24 mouse cellular contexts compared by ENCODE assay signal in the genomic region with DNA sequence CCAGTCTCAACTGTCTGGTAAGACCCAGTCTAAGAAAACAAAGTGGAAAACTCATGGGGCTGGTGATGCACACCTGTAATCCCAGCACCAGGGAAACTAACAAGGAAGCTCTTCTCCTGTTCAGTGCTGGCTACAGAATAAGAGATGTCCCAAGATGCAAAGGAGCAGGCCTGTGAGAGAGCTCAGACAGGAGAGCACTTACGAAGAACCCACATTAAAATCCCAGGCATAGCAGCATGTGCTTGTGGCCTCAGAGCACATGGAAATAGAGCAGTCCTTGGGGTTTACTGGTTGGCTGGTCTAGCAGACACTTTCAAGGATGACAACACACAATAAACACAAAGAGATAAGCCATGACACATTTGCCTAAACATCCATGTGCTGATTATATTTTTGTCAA. TPM values are rescaled to one million over a fixed set of nuclear protein-coding genes. Genes with fewer than 3 reads are reported as not detected.
DNase-seq lines count a peak whose midpoint lies in the region; ATAC-seq and TF ChIP-seq lines count a peak whose summit lies in the region.
"Had no signal": no experiment of that assay in that cellular context is flagged by ENCODE, and none has a peak within 500 bp of the region (broad histone marks: within the 10 kb centered on the region; RNA-seq: fewer than 3 reads in every experiment).

No protein-coding gene starts in this region.

- H3K79me2 ChIP-seq in MEL (ENCODE audit: control insufficient read depth, insufficient read depth, low read length, poor library complexity) = 0 out of 2 replicates have a peak, but pooled peaks cover 2% of the 10 kb centered on the region

- H3K4me1 ChIP-seq in midbrain, embryonic 11.5 days (ENCODE audit: control insufficient read depth, insufficient read depth, low read length) = no peaks in the 10 kb centered on the region
- H3K4me1 ChIP-seq in midbrain, embryonic 16.5 days (ENCODE audit: control insufficient read depth, insufficient read depth, low read length) = no peaks in the 10 kb centered on the region; the same call in 1 of the 2 replicates
- peaks cover 6 to 10% of the 10 kb centered on the region in 2 experiments; a peak in 3 of 4 replicates for H3K4me1 ChIP-seq in MEL (ENCODE audit: control insufficient read depth in 1 of 2, insufficient read depth in 2 of 2, low read length in 2 of 2)
- no peaks in the 10 kb centered on the region for H3K4me1 ChIP-seq in hindbrain, embryonic 12.5 days
- H3K4me1 ChIP-seq: embryonic facial prominence, embryonic 13.5 days; forebrain, embryonic 12.5 days had no signal

- DNase-seq in heart, adult 11 months = peak; percentile 83
- no peak for DNase-seq in heart, postnatal 36 days
- peak; percentile 45 for DNase-seq in midbrain, embryonic 11.5 days (ENCODE audit: low spot score, missing footprints)
- no peak for DNase-seq in MEL (ENCODE audit: low read depth, low spot score)
- DNase-seq: adrenal gland, adult 2 months; adrenal gland, postnatal 10 days; adrenal gland, postnatal 25 days; cerebellum, adult 11 months; cerebellum, adult 18-20 months; cerebellum, adult 8-10 months; cerebellum, adult 9-11 months; cerebellum, postnatal 14 days; cerebellum, postnatal 36 days; embryo, embryonic 11 days had no signal

- H3K9ac ChIP-seq in midbrain, embryonic 11.5 days (ENCODE audit: low read length) = no peak overlapping the region
- no peak overlapping the region for H3K9ac ChIP-seq in midbrain, embryonic 16.5 days (ENCODE audit: low read depth, low read length)
- H3K9ac ChIP-seq in MEL (ENCODE audit: control insufficient read depth, low read depth, low read length, poor library complexity, severe bottlenecking) = no peak overlapping the region
- H3K9ac ChIP-seq in hindbrain, embryonic 12.5 days = no peak overlapping the region
- H3K9ac ChIP-seq: embryonic facial prominence, embryonic 13.5 days; embryonic facial prominence, embryonic 15.5 days; forebrain, embryonic 12.5 days had no signal

- no peak for TF ChIP-seq EP300 in MEL (IDR thresholded peaks at IDR 0.05; ENCODE audit: low read depth in 1 of 2, low read length in 2 of 2)

- no peak for ATAC-seq in midbrain, embryonic 11.5 days (ENCODE audit: low FRiP score)
- ATAC-seq in midbrain, embryonic 16.5 days = no peak
- ATAC-seq in hindbrain, embryonic 12.5 days (ENCODE audit: low FRiP score) = no peak
- ATAC-seq: forebrain, embryonic 14.5 days; forebrain, embryonic 16.5 days had no signal

- 87% methylated on average over 1 of the region's 1 CpGs for WGBS in midbrain, embryonic 11.5 days
- 86% methylated on average over 1 of the region's 1 CpGs for WGBS in midbrain, embryonic 16.5 days
- WGBS in hindbrain, embryonic 12.5 days = 88% methylated on average over 1 of the region's 1 CpGs

- H3K36me3 ChIP-seq in midbrain, embryonic 11.5 days (ENCODE audit: control insufficient read depth, insufficient read depth, low read length) = no peaks in the 10 kb centered on the region
- H3K36me3 ChIP-seq in midbrain, embryonic 16.5 days (ENCODE audit: control insufficient read depth, insufficient read depth, low read length) = no peaks in the 10 kb centered on the region
- H3K36me3 ChIP-seq in MEL (ENCODE audit: control insufficient read depth in 1 of 2, insufficient read depth in 2 of 2, low read length in 2 of 2) = peaks cover 0 to 9% of the 10 kb centered on the region in 2 experiments; a peak in 3 of 4 replicates
- H3K36me3 ChIP-seq in hindbrain, embryonic 12.5 days = no peaks in the 10 kb centered on the region
- H3K36me3 ChIP-seq: embryonic facial prominence, embryonic 13.5 days; embryonic facial prominence, embryonic 15.5 days; forebrain, embryonic 10.5 days; forebrain, embryonic 12.5 days; G1E had no signal

- no peak overlapping the region for H3K4me3 ChIP-seq in midbrain, embryonic 11.5 days (ENCODE audit: low read depth, low read length)
- no peak overlapping the region for H3K4me3 ChIP-seq in midbrain, embryonic 16.5 days (ENCODE audit: low read depth, low read length)
- H3K4me3 ChIP-seq in MEL (ENCODE audit: control insufficient read depth in 1 of 2, insufficient read depth in 1 of 2, low read depth in 2 of 2, low read length in 2 of 2) = no peak overlapping the region
- no peak overlapping the region for H3K4me3 ChIP-seq in hindbrain, embryonic 12.5 days
- H3K4me3 ChIP-seq: embryonic facial prominence, embryonic 13.5 days; embryonic facial prominence, embryonic 15.5 days; erythroblast, embryonic 14.5 days; forebrain, embryonic 10.5 days; forebrain, embryonic 12.5 days had no signal

- intact Hi-C loops in heart, postnatal 36 days (cut with DNase I) = no loop called here

- H3K27me3 ChIP-seq in midbrain, embryonic 11.5 days (ENCODE audit: control insufficient read depth, insufficient read depth, low read length) = no peaks in the 10 kb centered on the region
- no peaks in the 10 kb centered on the region for H3K27me3 ChIP-seq in midbrain, embryonic 16.5 days (ENCODE audit: control insufficient read depth, insufficient read depth, low read depth, low read length)
- H3K27me3 ChIP-seq in MEL (ENCODE audit: control insufficient read depth in 1 of 2, insufficient read depth in 2 of 2, low read length in 2 of 2) = no peaks in the 10 kb centered on the region
- no peaks in the 10 kb centered on the region for H3K27me3 ChIP-seq in hindbrain, embryonic 12.5 days
- H3K27me3 ChIP-seq: embryonic facial prominence, embryonic 13.5 days; embryonic facial prominence, embryonic 15.5 days; forebrain, embryonic 12.5 days had no signal

- H3K4me2 ChIP-seq in midbrain, embryonic 11.5 days = no peak overlapping the region
- H3K4me2 ChIP-seq in midbrain, embryonic 16.5 days (ENCODE audit: low read length) = no peak overlapping the region
- H3K4me2 ChIP-seq in hindbrain, embryonic 12.5 days (replicated peaks) = no peak overlapping the region
- H3K4me2 ChIP-seq: embryonic facial prominence, embryonic 13.5 days; embryonic facial prominence, embryonic 15.5 days; forebrain, embryonic 12.5 days had no signal

- H3K27ac ChIP-seq in midbrain, embryonic 11.5 days (ENCODE audit: low read depth, low read length) = no peak overlapping the region
- no peak overlapping the region for H3K27ac ChIP-seq in midbrain, embryonic 16.5 days (ENCODE audit: low read length)
- no peak overlapping the region for H3K27ac ChIP-seq in MEL (ENCODE audit: control insufficient read depth, low read depth, low read length)
- no peak overlapping the region for H3K27ac ChIP-seq in hindbrain, embryonic 12.5 days
- H3K27ac ChIP-seq: embryonic facial prominence, embryonic 13.5 days; embryonic facial prominence, embryonic 15.5 days; forebrain, embryonic 10.5 days; forebrain, embryonic 12.5 days had no signal

- no peak for TF ChIP-seq RAD21 in MEL (IDR thresholded peaks at IDR 0.05; ENCODE audit: low read depth, low read length)

- TF ChIP-seq POLR2A in MEL (IDR thresholded peaks at IDR 0.05; ENCODE audit: control insufficient read depth in 1 of 2, insufficient read depth in 1 of 2, low read depth in 1 of 2, low read length in 2 of 2, poor library complexity in 1 of 2) = no peak

- no peaks in the 10 kb centered on the region for H3K9me3 ChIP-seq in midbrain, embryonic 11.5 days (ENCODE audit: control insufficient read depth, low read length)
- H3K9me3 ChIP-seq in midbrain, embryonic 16.5 days (replicated peaks; ENCODE audit: control insufficient read depth, low read length, poor library complexity, severe bottlenecking) = no peaks in the 10 kb centered on the region
- H3K9me3 ChIP-seq in MEL (replicated peaks; ENCODE audit: insufficient read depth, low read length) = no peaks in the 10 kb centered on the region
- H3K9me3 ChIP-seq in hindbrain, embryonic 12.5 days (replicated peaks) = no peaks in the 10 kb centered on the region
- H3K9me3 ChIP-seq: embryonic facial prominence, embryonic 13.5 days; embryonic facial prominence, embryonic 15.5 days; forebrain, embryonic 10.5 days; forebrain, embryonic 12.5 days; G1E had no signal

- no peak for TF ChIP-seq CTCF in MEL (IDR thresholded peaks at IDR 0.05 in 2 of 3, conservative IDR thresholded peaks at IDR 0.05 in 1 of 3; ENCODE audit: control insufficient read depth in 1 of 3, insufficient read depth in 1 of 3, low read depth in 2 of 3, low read length in 3 of 3, poor library complexity in 1 of 3, severe bottlenecking in 1 of 3)

TF ChIP-seq in MEL, 35 proteins besides CTCF, POLR2A, EP300 and RAD21:
- TF ChIP-seq RCOR1 (IDR thresholded peaks at IDR 0.05; ENCODE audit: low read depth, low read length) = no peak
- no peak for TF ChIP-seq POLR2AphosphoS2 (IDR thresholded peaks at IDR 0.05; ENCODE audit: low read length)
- TF ChIP-seq NELFE (IDR thresholded peaks at IDR 0.05; ENCODE audit: low read depth, low read length) = no peak
- TF ChIP-seq ETS1 (IDR thresholded peaks at IDR 0.05; ENCODE audit: low read depth, low read length) = no peak
- TF ChIP-seq MAX (IDR thresholded peaks at IDR 0.05; ENCODE audit: low read length) = 0 out of 2 replicates have a peak, but pooled peaks have one; percentile 35
- no peak for TF ChIP-seq GATA1 (IDR thresholded peaks at IDR 0.05; ENCODE audit: low read depth, low read length)
- TF ChIP-seq ELF1 (IDR thresholded peaks at IDR 0.05; ENCODE audit: low read depth, low read length) = no peak
TF ChIP-seq in MEL: peak in this region for 1.

RNA-seq across cellular contexts. Expression of a gene that starts 41.5 kb away (rescaled TPM):
- total RNA-seq in heart, postnatal 36 days (2021) = 10 to 100 TPM; 25.5 to 25.7 TPM
- polyA plus RNA-seq in midbrain, embryonic 11.5 days (2014; fragmentation: Nextera tagmentation; extraction: Ambion mirVana) = 1.2 and 1.3 TPM in 2 replicates
- polyA plus RNA-seq in midbrain, embryonic 16.5 days (2015; fragmentation: Nextera tagmentation; extraction: Ambion mirVana) = 4.0 and 4.3 TPM in 2 replicates
- total RNA-seq in MEL (2012; rRNA removed) = 3.0 and 4.3 TPM in 2 replicates
- 1 to 10 TPM in 1 of 2 experiments, not detected in 1; 3.0 TPM for polyA plus RNA-seq in MEL (2012; ENCODE audit: insufficient read depth in 1 of 2, insufficient read length in 2 of 2, low read depth in 1 of 2, low replicate concordance in 2 of 2, missing spikeins in 1 of 2)
- 2.8 and 3.5 TPM in 2 replicates for polyA plus RNA-seq in hindbrain, embryonic 12.5 days (2016; fragmentation: Nextera tagmentation; extraction: Ambion mirVana)
- polyA plus RNA-seq: erythroblast, embryonic 14.5 days had no signal

Comparison
In these comparisons a context has a peak if more than half of its experiments do, and no peak if none do; other contexts are left out.
1. DNase-seq: peak in heart, adult 11 months (single experiment) and midbrain, embryonic 11.5 days (single experiment); none in heart, postnatal 36 days (0 of 2) and MEL (single experiment).